29 mouse cellular contexts compared by ENCODE assay signal in the genomic region with DNA sequence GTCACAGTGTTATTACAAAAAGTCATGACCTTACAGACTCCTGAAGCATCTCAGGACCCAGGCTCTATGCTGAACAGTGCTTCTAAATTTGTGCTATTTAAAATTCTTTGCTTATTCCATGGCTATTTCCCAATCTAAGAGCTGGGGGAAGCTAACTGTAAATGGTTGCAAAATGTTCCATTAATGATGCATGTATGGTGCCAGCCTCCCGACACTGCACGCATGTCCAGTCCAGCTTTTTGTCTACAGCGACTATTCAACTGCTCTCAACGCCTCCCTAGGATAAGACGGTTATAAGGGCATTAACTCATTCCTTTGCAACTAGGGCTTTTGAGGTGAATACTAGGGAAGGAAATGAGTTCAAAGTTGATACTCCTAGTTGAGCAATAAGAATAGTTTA. TPM values are rescaled to one million over a fixed set of nuclear protein-coding genes. Genes with fewer than 3 reads are reported as not detected.
"Had no signal": no experiment of that assay in that cellular context is flagged by ENCODE, and none has a peak within 500 bp of the region (broad histone marks: within the 10 kb centered on the region; RNA-seq: fewer than 3 reads in every experiment).

No protein-coding gene starts in this region.

- H3K36me3 ChIP-seq: limb, embryonic 10.5 days; limb, embryonic 12.5 days; limb, embryonic 13.5 days; limb, embryonic 15.5 days; liver, embryonic 12.5 days; liver, embryonic 13.5 days; liver, embryonic 15.5 days; lung, embryonic 15.5 days; midbrain, embryonic 10.5 days; midbrain, embryonic 12.5 days; midbrain, embryonic 15.5 days; neural tube, embryonic 12.5 days had no signal

- H3K9ac ChIP-seq: limb, embryonic 12.5 days; limb, embryonic 13.5 days; limb, embryonic 15.5 days; liver, embryonic 12.5 days; liver, embryonic 13.5 days; liver, embryonic 14.5 days; liver, embryonic 15.5 days; liver, postnatal 0 days; lung, embryonic 14.5 days; lung, embryonic 15.5 days; midbrain, embryonic 12.5 days; midbrain, embryonic 15.5 days; neural tube, embryonic 12.5 days had no signal

- DNase-seq: left cerebral cortex, postnatal 4 days; liver; liver, embryonic 13.5 days; liver, postnatal 0 days; lung, adult 18-20 months; lung, adult 2 months; lung, embryonic 14.5 days; lung, postnatal 10 days; lung, postnatal 36 days; lung, postnatal 4 days; midbrain, embryonic 14.5 days had no signal

- ATAC-seq: liver, embryonic 12.5 days; liver, postnatal 0 days; midbrain, embryonic 15.5 days; midbrain, embryonic 16.5 days had no signal

- H3K9me3 ChIP-seq: limb, embryonic 10.5 days; limb, embryonic 12.5 days; limb, embryonic 13.5 days; limb, embryonic 15.5 days; liver, embryonic 12.5 days; liver, embryonic 13.5 days; liver, embryonic 15.5 days; lung, embryonic 15.5 days; midbrain, embryonic 12.5 days; midbrain, embryonic 15.5 days; neural tube, embryonic 12.5 days had no signal

- H3K27ac ChIP-seq: left cerebral cortex, adult 2 months; limb, embryonic 10.5 days; limb, embryonic 12.5 days; limb, embryonic 13.5 days; limb, embryonic 15.5 days; liver, embryonic 12.5 days; liver, embryonic 13.5 days; liver, embryonic 14.5 days; liver, embryonic 15.5 days; lung, embryonic 15.5 days; macrophage; midbrain, embryonic 10.5 days; midbrain, embryonic 12.5 days; midbrain, embryonic 15.5 days; neural tube, embryonic 12.5 days had no signal

- H3K4me2 ChIP-seq: limb, embryonic 12.5 days; limb, embryonic 13.5 days; limb, embryonic 15.5 days; liver, embryonic 11.5 days; liver, embryonic 12.5 days; liver, embryonic 13.5 days; liver, embryonic 15.5 days; lung, embryonic 14.5 days; lung, embryonic 15.5 days; midbrain, embryonic 12.5 days; midbrain, embryonic 15.5 days; neural tube, embryonic 12.5 days had no signal

- H3K4me3 ChIP-seq: left cerebral cortex, adult 2 months; limb, embryonic 10.5 days; limb, embryonic 12.5 days; limb, embryonic 13.5 days; limb, embryonic 15.5 days; liver, embryonic 12.5 days; liver, embryonic 13.5 days; liver, embryonic 15.5 days; lung, embryonic 15.5 days; megakaryocyte, embryonic 14.5 days; midbrain, embryonic 10.5 days; midbrain, embryonic 12.5 days; midbrain, embryonic 15.5 days; myocyte; neural tube, embryonic 12.5 days had no signal

RNA-seq across cellular contexts. Expression of a gene that starts 2.4 kb away (rescaled TPM):
- polyA plus RNA-seq: midbrain, embryonic 16.5 days; neural tube, embryonic 12.5 days had no signal
